In genomic region chr15:95848493-95849064, GRCm38 (mm10) we compare ENCODE assay signal across 8 mouse cellular contexts. TPM values are rescaled to one million over a fixed set of nuclear protein-coding genes. Genes with fewer than 3 reads are reported as not detected.
DNase-seq lines count a peak whose midpoint lies in the region; ATAC-seq lines count a peak whose summit lies in the region.

No protein-coding gene starts in this region.

- H3K4me1 ChIP-seq in liver, embryonic 15.5 days (replicated peaks), result peaks cover 45% of the 10 kb centered on the region
- no peaks in the 10 kb centered on the region for H3K4me1 ChIP-seq in forebrain, embryonic 16.5 days (replicated peaks; ENCODE audit: control insufficient read depth, insufficient read depth, low read length)

- no peaks in the 10 kb centered on the region for H3K27me3 ChIP-seq in liver, embryonic 15.5 days
- H3K27me3 ChIP-seq in forebrain, embryonic 16.5 days (replicated peaks; ENCODE audit: control insufficient read depth, insufficient read depth, low read length), result no peaks in the 10 kb centered on the region

- H3K9me3 ChIP-seq in liver, embryonic 15.5 days (replicated peaks), result no peaks in the 10 kb centered on the region
- no peaks in the 10 kb centered on the region for H3K9me3 ChIP-seq in forebrain, embryonic 16.5 days (ENCODE audit: control insufficient read depth, low read length)

- H3K9ac ChIP-seq in liver, embryonic 15.5 days, result no peak overlapping the region
- H3K9ac ChIP-seq in forebrain, embryonic 16.5 days (replicated peaks; ENCODE audit: low read depth, low read length), result no peak overlapping the region

- peak; percentile 30 to 33 for DNase-seq in cerebellum, postnatal 14 days
- peak; percentile 58 for DNase-seq in testis, postnatal 10 days (ENCODE audit: low spot score)
- no peak for DNase-seq in testis, postnatal 14 days (ENCODE audit: low spot score)
- DNase-seq in embryo, embryonic 11 days, result no peak
- DNase-seq in left cerebral cortex, adult 9 months (ENCODE audit: low spot score in 2 of 2), result no peak

- H3K36me3 ChIP-seq in liver, embryonic 15.5 days (replicated peaks), result no peaks in the 10 kb centered on the region
- no peaks in the 10 kb centered on the region for H3K36me3 ChIP-seq in forebrain, embryonic 16.5 days (ENCODE audit: control insufficient read depth, insufficient read depth)

- no peak overlapping the region for H3K4me3 ChIP-seq in liver, embryonic 15.5 days (replicated peaks)
- H3K4me3 ChIP-seq in forebrain, embryonic 16.5 days (replicated peaks; ENCODE audit: low read length), result no peak overlapping the region

- no peak for ATAC-seq in cerebellum, adult (ENCODE audit: insufficient number of reproducible peaks, low FRiP score, low TSS enrichment)
- peak; percentile 66 for ATAC-seq in liver, embryonic 15.5 days (ENCODE audit: insufficient read depth)
- ATAC-seq in forebrain, embryonic 16.5 days, result no peak

- 46% methylated on average over 6 of the region's 6 CpGs for WGBS in liver, embryonic 15.5 days (ENCODE audit: insufficient replicate concordance)
- WGBS in forebrain, embryonic 16.5 days, result 56% methylated on average over 6 of the region's 6 CpGs

- H3K27ac ChIP-seq in liver, embryonic 15.5 days (replicated peaks), result no peak overlapping the region
- no peak overlapping the region for H3K27ac ChIP-seq in forebrain, embryonic 16.5 days (ENCODE audit: low read length)

- no peak overlapping the region for H3K4me2 ChIP-seq in liver, embryonic 15.5 days
- no peak overlapping the region for H3K4me2 ChIP-seq in forebrain, embryonic 16.5 days (ENCODE audit: low read length)

RNA-seq across cellular contexts. Expression of gene Ano6, which starts 57.9 kb away (rescaled TPM):
- polyA plus RNA-seq in liver, embryonic 15.5 days (2015; fragmentation: Nextera tagmentation; extraction: Ambion mirVana), result 8.4 and 9.2 TPM in 2 replicates
- 22.7 and 24.6 TPM in 2 replicates for polyA plus RNA-seq in forebrain, embryonic 16.5 days (2015; fragmentation: Nextera tagmentation; extraction: Ambion mirVana)

Comparison
In these comparisons a context has a peak if more than half of its experiments do, and no peak if none do; other contexts are left out.
1. DNase-seq: peak in cerebellum, postnatal 14 days (2 of 2) and testis, postnatal 10 days (single experiment); none in testis, postnatal 14 days (single experiment), embryo, embryonic 11 days (single experiment) and left cerebral cortex, adult 9 months (0 of 2).